Mouse (Mus musculus): ENCODE data around the gene Tchhl1.

DNA sequence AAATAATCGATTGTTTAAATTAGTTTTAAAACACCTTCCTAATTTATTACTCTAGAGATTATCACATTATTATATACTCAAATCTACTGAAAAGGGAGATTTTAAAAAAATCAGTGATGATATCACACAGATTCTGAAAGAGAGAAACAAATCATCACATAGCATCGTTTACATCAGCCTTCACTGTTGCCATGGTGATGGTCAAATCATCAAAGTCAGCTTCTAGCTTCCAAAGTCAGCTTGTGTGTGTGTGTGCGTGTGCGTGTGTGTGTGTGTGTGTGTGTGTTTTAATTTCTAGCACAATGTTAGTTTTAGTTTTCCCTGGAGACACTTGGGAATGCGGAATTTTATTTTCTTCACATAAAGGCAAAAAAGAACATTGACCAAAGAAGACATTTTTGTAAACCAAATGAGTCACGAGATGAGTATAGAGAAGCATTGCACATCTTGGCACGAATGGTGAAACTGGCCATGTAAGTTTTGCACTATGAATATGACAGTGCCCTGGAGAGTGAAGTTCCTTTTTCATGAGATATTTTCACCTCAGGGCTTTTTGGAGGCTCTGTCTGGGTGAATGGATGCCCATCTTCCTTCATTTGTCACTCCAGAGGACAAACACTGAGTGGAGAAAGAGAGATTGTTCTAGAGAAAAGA, 36.1 kb downstream of the Tchhl1 start:
- TF ChIP-seq CTCF (IDR thresholded peaks at IDR 0.05; ENCODE audit: low read depth) (no peak), EP300 (optimal IDR thresholded peaks at IDR 0.05) (no peak)

Measured in stomach, postnatal 0 days (tissue).